Comparison of ENCODE assay signal across 21 mouse cellular contexts in the genomic region with DNA sequence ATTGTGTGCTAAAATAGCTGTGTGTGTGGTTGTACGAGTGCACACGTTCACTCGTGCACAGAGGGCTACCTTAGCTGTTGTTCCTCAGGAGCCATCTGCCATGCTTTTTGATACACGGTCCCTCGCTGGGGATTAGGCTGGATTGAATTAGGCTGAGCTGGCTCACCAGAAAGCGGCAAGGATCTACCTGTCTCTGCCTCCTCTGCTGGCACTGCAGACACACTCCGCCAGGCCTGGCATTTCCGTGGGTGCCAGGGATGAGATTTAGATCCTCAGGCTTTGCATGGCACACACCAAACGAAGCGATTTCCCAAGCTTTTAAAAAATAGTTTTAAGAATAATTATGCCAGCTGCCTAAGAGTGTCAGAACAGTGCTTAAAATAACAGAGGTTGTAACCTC.
"Had no signal": no experiment of that assay in that cellular context is flagged by ENCODE, and none has a peak within 500 bp of the region (broad histone marks: within the 10 kb centered on the region; RNA-seq: fewer than 3 reads in every experiment).

No protein-coding gene starts in this region.

- H3K4me3 ChIP-seq: limb, embryonic 10.5 days; limb, embryonic 13.5 days; liver, embryonic 12.5 days; liver, embryonic 15.5 days; lung, embryonic 15.5 days; megakaryocyte, embryonic 14.5 days; midbrain, embryonic 10.5 days; midbrain, embryonic 15.5 days; neural tube, embryonic 12.5 days; neural tube, embryonic 15.5 days had no signal

- DNase-seq: kidney, adult 18-20 months; kidney, adult 9 months; kidney, postnatal 14 days; kidney, postnatal 4 days; layer of hippocampus, postnatal 36 days; liver; lung, adult 18-20 months; lung, postnatal 10 days; lung, postnatal 36 days; thymus, adult 18-20 months; thymus, postnatal 36 days had no signal

- H3K27ac ChIP-seq: limb, embryonic 10.5 days; limb, embryonic 13.5 days; liver, embryonic 12.5 days; liver, embryonic 15.5 days; lung, embryonic 15.5 days; midbrain, embryonic 10.5 days; midbrain, embryonic 15.5 days; neural tube, embryonic 12.5 days; neural tube, embryonic 15.5 days had no signal
